7 mouse cellular contexts compared by ENCODE assay signal in the genomic region with DNA sequence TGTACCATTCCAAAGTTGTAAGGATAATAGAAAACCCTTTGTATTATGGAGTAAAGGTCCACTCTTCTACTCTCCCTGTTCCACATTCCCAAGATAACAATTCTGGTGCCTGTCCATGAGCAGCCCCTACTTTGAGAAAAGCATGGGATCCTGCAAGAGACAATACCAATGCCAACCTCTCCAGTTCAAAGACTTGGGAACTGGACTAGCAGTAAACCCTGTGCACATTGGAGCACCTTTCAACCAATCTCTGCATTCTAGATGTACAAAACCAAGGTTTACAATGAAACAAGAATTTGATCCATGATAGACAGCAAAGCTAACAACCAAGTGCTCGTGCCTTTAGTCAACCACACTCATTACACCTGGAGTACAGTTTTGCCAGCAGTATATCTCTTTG. TPM values are rescaled to one million over a fixed set of nuclear protein-coding genes. Genes with fewer than 3 reads are reported as not detected.
DNase-seq lines count a peak whose midpoint lies in the region; ATAC-seq lines count a peak whose summit lies in the region.

No protein-coding gene starts in this region.

- no peaks in the 10 kb centered on the region for H3K27me3 ChIP-seq in neural tube, embryonic 11.5 days (ENCODE audit: control insufficient read depth, insufficient read depth, low read length)
- H3K27me3 ChIP-seq in forebrain, embryonic 11.5 days (ENCODE audit: control insufficient read depth, insufficient read depth, low read length) = no peaks in the 10 kb centered on the region
- no peaks in the 10 kb centered on the region for H3K27me3 ChIP-seq in limb, embryonic 13.5 days
- H3K27me3 ChIP-seq in stomach, embryonic 16.5 days (ENCODE audit: control insufficient read depth, insufficient read depth, low read length) = no peaks in the 10 kb centered on the region

- H3K9ac ChIP-seq in neural tube, embryonic 11.5 days (ENCODE audit: low read length) = peak overlapping the region; percentile 79
- H3K9ac ChIP-seq in forebrain, embryonic 11.5 days (ENCODE audit: low read length) = peak overlapping the region; percentile 76
- H3K9ac ChIP-seq in limb, embryonic 13.5 days = peak overlapping the region; percentile 81
- H3K9ac ChIP-seq in stomach, embryonic 16.5 days (ENCODE audit: low read length) = peak overlapping the region; percentile 77

- peak overlapping the region; percentile 38 for H3K4me2 ChIP-seq in neural tube, embryonic 11.5 days (ENCODE audit: low read depth)
- H3K4me2 ChIP-seq in forebrain, embryonic 11.5 days (ENCODE audit: low read depth, low read length, severe bottlenecking) = peak overlapping the region; percentile 61
- peak overlapping the region; percentile 70 for H3K4me2 ChIP-seq in limb, embryonic 13.5 days (replicated peaks)
- H3K4me2 ChIP-seq in stomach, embryonic 16.5 days (ENCODE audit: low read depth, low read length) = peak overlapping the region; percentile 56

- no peak for DNase-seq in neural tube, embryonic 11.5 days (ENCODE audit: low spot score)
- no peak for DNase-seq in neural tube, embryonic 10.5 days (ENCODE audit: extremely low spot score, low spot score)
- no peak for DNase-seq in forebrain, embryonic 11.5 days (ENCODE audit: low spot score)
- DNase-seq in frontal cortex, postnatal 25 days (ENCODE audit: low spot score in 2 of 2) = no peak
- DNase-seq in cerebellum, postnatal 14 days = no peak

- no peak overlapping the region for H3K27ac ChIP-seq in neural tube, embryonic 11.5 days (ENCODE audit: low read depth, low read length)
- H3K27ac ChIP-seq in forebrain, embryonic 11.5 days (ENCODE audit: low read depth, low read length) = no peak overlapping the region
- peak overlapping the region; percentile 89 for H3K27ac ChIP-seq in limb, embryonic 13.5 days
- peak overlapping the region; percentile 91 for H3K27ac ChIP-seq in stomach, embryonic 16.5 days (ENCODE audit: low read length)

- peaks cover 2% of the 10 kb centered on the region for H3K36me3 ChIP-seq in neural tube, embryonic 11.5 days (ENCODE audit: control insufficient read depth, insufficient read depth, low read length)
- peaks cover 3% of the 10 kb centered on the region; the same call in 1 of the 2 replicates for H3K36me3 ChIP-seq in forebrain, embryonic 11.5 days (ENCODE audit: control insufficient read depth, insufficient read depth, low read length)
- H3K36me3 ChIP-seq in limb, embryonic 13.5 days = peaks cover 30% of the 10 kb centered on the region
- 0 out of 2 replicates have a peak, but pooled peaks cover 13% of the 10 kb centered on the region for H3K36me3 ChIP-seq in stomach, embryonic 16.5 days (ENCODE audit: control insufficient read depth, insufficient read depth, low read length)

- no peak for ATAC-seq in neural tube, embryonic 11.5 days (ENCODE audit: insufficient read depth, low FRiP score, low TSS enrichment)
- no peak for ATAC-seq in forebrain, embryonic 11.5 days (replicated peaks; ENCODE audit: low FRiP score)
- no peak for ATAC-seq in limb, embryonic 13.5 days (ENCODE audit: low FRiP score, low read depth)
- no peak for ATAC-seq in stomach, embryonic 16.5 days (ENCODE audit: insufficient read depth, low FRiP score)

- 40% methylated on average over 1 of the region's 1 CpGs for WGBS in neural tube, embryonic 11.5 days
- WGBS in forebrain, embryonic 11.5 days = 33% methylated on average over 1 of the region's 1 CpGs
- WGBS in limb, embryonic 13.5 days = 43% methylated on average over 1 of the region's 1 CpGs
- 17% methylated on average over 1 of the region's 1 CpGs for WGBS in stomach, embryonic 16.5 days

- no peaks in the 10 kb centered on the region for H3K9me3 ChIP-seq in neural tube, embryonic 11.5 days (ENCODE audit: control insufficient read depth, low read length)
- no peaks in the 10 kb centered on the region for H3K9me3 ChIP-seq in forebrain, embryonic 11.5 days (ENCODE audit: control insufficient read depth, low read length)
- no peaks in the 10 kb centered on the region for H3K9me3 ChIP-seq in limb, embryonic 13.5 days
- no peaks in the 10 kb centered on the region for H3K9me3 ChIP-seq in stomach, embryonic 16.5 days (replicated peaks; ENCODE audit: control insufficient read depth, low read length)

- peak overlapping the region; percentile 58 for H3K4me3 ChIP-seq in neural tube, embryonic 11.5 days (ENCODE audit: low read depth, low read length)
- peak overlapping the region; percentile 54 for H3K4me3 ChIP-seq in forebrain, embryonic 11.5 days (ENCODE audit: low read depth, low read length)
- H3K4me3 ChIP-seq in limb, embryonic 13.5 days = peak overlapping the region; percentile 60
- peak overlapping the region; percentile 58 for H3K4me3 ChIP-seq in stomach, embryonic 16.5 days (replicated peaks; ENCODE audit: low read length)

- H3K4me1 ChIP-seq in neural tube, embryonic 11.5 days (ENCODE audit: control insufficient read depth, insufficient read depth, low read length) = no peaks in the 10 kb centered on the region
- H3K4me1 ChIP-seq in forebrain, embryonic 11.5 days (replicated peaks; ENCODE audit: control insufficient read depth, insufficient read depth, low read length) = no peaks in the 10 kb centered on the region
- peaks cover 18% of the 10 kb centered on the region for H3K4me1 ChIP-seq in limb, embryonic 13.5 days
- H3K4me1 ChIP-seq in stomach, embryonic 16.5 days (ENCODE audit: control insufficient read depth, insufficient read depth, low read length) = no peaks in the 10 kb centered on the region

RNA-seq across cellular contexts. Expression of a gene that starts 4.5 kb away (rescaled TPM):
- 243 and 246 TPM in 2 replicates for polyA plus RNA-seq in neural tube, embryonic 11.5 days (2014; fragmentation: Nextera tagmentation; extraction: Ambion mirVana)
- polyA plus RNA-seq in forebrain, embryonic 11.5 days (2014; fragmentation: Nextera tagmentation; extraction: Ambion mirVana) = 242 and 249 TPM in 2 replicates
- polyA plus RNA-seq in limb, embryonic 13.5 days (2015; fragmentation: Nextera tagmentation; extraction: Ambion mirVana) = 275 and 314 TPM in 2 replicates
- 498 and 560 TPM in 2 replicates for polyA plus RNA-seq in stomach, embryonic 16.5 days (2015; fragmentation: Nextera tagmentation; extraction: Ambion mirVana)

RNA-seq across cellular contexts. Expression of a gene that starts 9.4 kb away (rescaled TPM):
- polyA plus RNA-seq in neural tube, embryonic 11.5 days (2014; fragmentation: Nextera tagmentation; extraction: Ambion mirVana) = 24.0 and 31.9 TPM in 2 replicates
- 27.0 and 28.0 TPM in 2 replicates for polyA plus RNA-seq in forebrain, embryonic 11.5 days (2014; fragmentation: Nextera tagmentation; extraction: Ambion mirVana)
- polyA plus RNA-seq in limb, embryonic 13.5 days (2015; fragmentation: Nextera tagmentation; extraction: Ambion mirVana) = 26.7 and 27.8 TPM in 2 replicates
- 22.5 and 26.8 TPM in 2 replicates for polyA plus RNA-seq in stomach, embryonic 16.5 days (2015; fragmentation: Nextera tagmentation; extraction: Ambion mirVana)

RNA-seq across cellular contexts. Expression of a gene that starts 25.5 kb away (rescaled TPM):
- polyA plus RNA-seq in neural tube, embryonic 11.5 days (2014; fragmentation: Nextera tagmentation; extraction: Ambion mirVana) = 741 and 756 TPM in 2 replicates
- 614 and 677 TPM in 2 replicates for polyA plus RNA-seq in forebrain, embryonic 11.5 days (2014; fragmentation: Nextera tagmentation; extraction: Ambion mirVana)
- 828 and 885 TPM in 2 replicates for polyA plus RNA-seq in limb, embryonic 13.5 days (2015; fragmentation: Nextera tagmentation; extraction: Ambion mirVana)
- 666 and 804 TPM in 2 replicates for polyA plus RNA-seq in stomach, embryonic 16.5 days (2015; fragmentation: Nextera tagmentation; extraction: Ambion mirVana)

RNA-seq across cellular contexts. Expression of a gene that starts 36.6 kb away (rescaled TPM):
- polyA plus RNA-seq in neural tube, embryonic 11.5 days (2014; fragmentation: Nextera tagmentation; extraction: Ambion mirVana) = 56.1 and 58.5 TPM in 2 replicates
- polyA plus RNA-seq in forebrain, embryonic 11.5 days (2014; fragmentation: Nextera tagmentation; extraction: Ambion mirVana) = 58.1 and 64.3 TPM in 2 replicates
- polyA plus RNA-seq in limb, embryonic 13.5 days (2015; fragmentation: Nextera tagmentation; extraction: Ambion mirVana) = 91.0 and 92.2 TPM in 2 replicates
- polyA plus RNA-seq in stomach, embryonic 16.5 days (2015; fragmentation: Nextera tagmentation; extraction: Ambion mirVana) = 79.1 and 81.0 TPM in 2 replicates

RNA-seq across cellular contexts. Expression of a gene that starts 37.0 kb away (rescaled TPM):
- 4.6 and 6.2 TPM in 2 replicates for polyA plus RNA-seq in neural tube, embryonic 11.5 days (2014; fragmentation: Nextera tagmentation; extraction: Ambion mirVana)
- polyA plus RNA-seq in forebrain, embryonic 11.5 days (2014; fragmentation: Nextera tagmentation; extraction: Ambion mirVana) = 3.5 and 5.2 TPM in 2 replicates
- 11.7 and 12.0 TPM in 2 replicates for polyA plus RNA-seq in limb, embryonic 13.5 days (2015; fragmentation: Nextera tagmentation; extraction: Ambion mirVana)
- 14.8 and 18.7 TPM in 2 replicates for polyA plus RNA-seq in stomach, embryonic 16.5 days (2015; fragmentation: Nextera tagmentation; extraction: Ambion mirVana)

Comparison
In these comparisons a context has a peak if more than half of its experiments do, and no peak if none do; other contexts are left out.
1. H3K27ac ChIP-seq: peak in limb, embryonic 13.5 days (single experiment) and stomach, embryonic 16.5 days (single experiment); none in neural tube, embryonic 11.5 days (single experiment) and forebrain, embryonic 11.5 days (single experiment).
2. Peak in every context shown above with its lines, with median percentiles within 50 percentile points of each other: H3K4me2 ChIP-seq, H3K4me3 ChIP-seq and H3K9ac ChIP-seq.